Mouse (Mus musculus) midbrain, embryonic 16.5 days (tissue): ENCODE results near the gene Gpr146. TPM values are rescaled to one million over a fixed set of nuclear protein-coding genes. Genes with fewer than 3 reads are reported as not detected.

Source experiments
- ATAC-seq: fragments of 200-750 bp; cut with Nextera tagmentation; 2 replicates; pipeline ENCODE4 v1.8.0; 2017; ENCODE audit warnings: moderate TSS enrichment
- H3K27ac ChIP-seq: fragments of 300-500 bp; sonication (generic); 2 replicates; pipeline ENCODE4 v1.5.1; 2014; ENCODE audit warnings: mild to moderate bottlenecking, low read length, mixed read lengths
- H3K27me3 ChIP-seq: fragments of 300-500 bp; sonication (generic); 2 replicates; pipeline ENCODE4 v1.6.1; 2014; ENCODE audit warnings: low read depth, low read length, mixed read lengths; ENCODE audit not compliant: control insufficient read depth, insufficient read depth
- H3K36me3 ChIP-seq: fragments of 300-500 bp; sonication (generic); 2 replicates; pipeline ENCODE4 v1.6.1; 2014; ENCODE audit warnings: mild to moderate bottlenecking, low read length, moderate library complexity, mixed read lengths; ENCODE audit not compliant: control insufficient read depth, insufficient read depth
- H3K4me1 ChIP-seq: fragments of 300-500 bp; sonication (generic); 2 replicates; pipeline ENCODE4 v1.6.1; 2014; ENCODE audit warnings: mild to moderate bottlenecking, low read length, mixed read lengths; ENCODE audit not compliant: control insufficient read depth, insufficient read depth
- H3K4me2 ChIP-seq: fragments of 300-500 bp; sonication (generic); 2 replicates; pipeline ENCODE4 v1.6.1; 2014; ENCODE audit warnings: mild to moderate bottlenecking, low read length, mixed read lengths
- H3K4me3 ChIP-seq: fragments of 300-500 bp; sonication (generic); 2 replicates; pipeline ENCODE4 v1.5.1; 2014; ENCODE audit warnings: low read depth, mild to moderate bottlenecking, low read length, moderate library complexity, mixed read lengths
- H3K9ac ChIP-seq: fragments of 300-500 bp; sonication (generic); 2 replicates; pipeline ENCODE4 v1.6.1; 2014; ENCODE audit warnings: low read depth, low read length, mixed read lengths
- H3K9me3 ChIP-seq: fragments of 300-500 bp; sonication (generic); replicated peaks from 2 replicates; pipeline ENCODE4 v1.6.1; 2014; ENCODE audit warnings: mild to moderate bottlenecking, low read length, mixed read lengths; ENCODE audit not compliant: control insufficient read depth, poor library complexity, severe bottlenecking
- WGBS: fragments of 180-500 bp; shearing (Covaris S2); extraction: QIAGEN DNeasy Blood & Tissue Kit; methylation state at CpG from one replicate; pipeline ENCODE4 v1.1.7; 2014; 5-methylcytosine and 5-hydroxymethylcytosine counted together
- polyA plus RNA-seq: library from polyadenylated mRNA; unstranded; fragments of >200 nt; fragmentation: Nextera tagmentation; extraction: Ambion mirVana; gene quantifications from 2 replicates; pipeline ENCODE4 v1.2.1, GENCODE M21; 2015

The Gpr146 gene
- polyA plus RNA-seq, 1 experiment from 2014 or later, result 2.9 TPM

DNA sequence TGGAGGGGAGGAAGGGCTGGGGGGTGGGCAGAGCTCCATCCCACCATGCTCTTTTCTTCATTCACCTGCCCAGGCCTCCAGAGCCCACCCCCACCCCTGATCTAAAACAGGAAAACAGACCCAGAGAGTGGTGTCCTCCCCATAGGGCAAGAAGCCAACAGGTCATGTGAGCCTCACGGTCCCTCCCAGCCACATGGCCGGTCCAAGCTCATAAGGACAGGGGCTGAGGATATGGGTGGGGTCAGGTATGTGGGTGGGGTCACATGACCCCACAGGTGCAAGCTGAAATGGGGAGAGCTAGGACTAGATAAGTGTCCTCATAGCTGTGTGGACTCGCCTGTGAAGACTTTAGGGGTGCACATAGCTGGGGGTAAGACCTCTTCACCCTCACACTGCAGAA lies 39.1 kb upstream of the Gpr146 start:
- WGBS, result 94% methylated on average over 3 of the region's 3 CpGs
- no peak for ATAC-seq
- H3K36me3 ChIP-seq, result peaks cover 36% of the 10 kb centered on the region
- no peak overlapping the region for H3K9ac ChIP-seq
- peaks cover 3% of the 10 kb centered on the region for H3K4me1 ChIP-seq
- no peaks in the 10 kb centered on the region for H3K27me3 ChIP-seq
- H3K4me3 ChIP-seq, result no peak overlapping the region
- no peak overlapping the region for H3K27ac ChIP-seq
- no peaks in the 10 kb centered on the region for H3K9me3 ChIP-seq
- no peak overlapping the region for H3K4me2 ChIP-seq

DNA sequence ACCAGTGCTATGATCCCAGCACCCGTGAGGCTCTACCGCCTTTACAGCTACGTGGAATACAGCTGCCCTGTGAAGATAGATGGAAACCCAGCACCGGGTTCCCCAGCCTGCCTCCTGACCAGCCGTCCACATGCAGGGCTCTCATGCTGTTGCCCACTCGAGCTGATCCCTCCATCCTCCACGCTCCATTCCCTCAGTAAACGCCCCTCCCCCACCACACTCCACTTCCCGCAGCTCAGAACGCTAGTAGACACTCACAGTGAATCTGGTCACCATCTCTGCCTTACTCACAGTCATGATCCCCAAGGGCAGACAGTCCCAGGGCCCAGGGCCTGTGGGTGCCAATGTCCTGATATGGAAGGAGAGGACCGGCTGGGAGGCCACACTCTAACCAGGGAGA lies 38.6 kb upstream of the Gpr146 start:
- peaks cover 36% of the 10 kb centered on the region for H3K36me3 ChIP-seq

DNA sequence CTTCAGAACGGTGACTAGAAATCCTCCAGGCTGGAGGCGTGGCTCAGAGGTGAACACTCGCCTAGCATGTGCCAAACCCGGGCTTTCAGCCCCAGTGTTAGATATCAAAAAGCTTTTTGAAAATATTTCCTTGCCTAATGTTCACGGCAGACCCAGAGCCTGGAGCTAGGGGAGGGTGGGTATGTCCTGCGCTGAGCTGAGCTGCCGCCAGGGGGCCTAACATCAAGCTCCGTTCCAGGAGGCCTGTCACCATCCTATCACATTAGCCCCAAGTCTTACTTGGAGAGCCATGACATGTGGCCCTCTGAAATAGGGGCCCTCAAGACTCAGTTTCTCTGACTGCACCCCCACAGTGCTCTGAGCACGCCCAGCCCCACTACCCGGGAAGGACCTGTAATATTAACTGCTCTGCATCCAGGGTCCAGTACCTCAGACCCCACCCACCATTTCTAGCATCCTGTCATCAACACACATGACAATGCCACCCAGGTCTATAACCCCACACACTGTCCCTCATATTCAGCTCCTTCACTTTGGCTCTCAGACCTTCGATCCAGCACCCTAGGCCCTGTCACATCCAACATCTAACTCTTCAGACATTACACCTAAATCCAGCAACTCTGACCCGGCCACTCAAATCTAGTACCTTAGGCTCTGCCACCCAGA lies 33.3 kb upstream of the Gpr146 start:
- H3K36me3 ChIP-seq, result peaks cover 15% of the 10 kb centered on the region
- WGBS, result 7% methylated on average over 12 of the region's 12 CpGs
- peak; percentile 70 for ATAC-seq
- H3K9me3 ChIP-seq, result no peaks in the 10 kb centered on the region
- H3K4me2 ChIP-seq, result peak overlapping the region; percentile 74
- peak overlapping the region; percentile 78 for H3K27ac ChIP-seq
- peaks cover 9% of the 10 kb centered on the region for H3K4me1 ChIP-seq
- H3K9ac ChIP-seq, result peak overlapping the region; percentile 87
- peak overlapping the region; percentile 76 for H3K4me3 ChIP-seq
- no peaks in the 10 kb centered on the region for H3K27me3 ChIP-seq

More for the DNA sequence above, 38.6 kb upstream of the Gpr146 start:
- Histone ChIP-seq H3K9ac (no peak overlapping the region), H3K4me1 (peaks cover 8% of the 10 kb centered on the region), H3K4me2 (no peak overlapping the region), H3K9me3 (no peaks in the 10 kb centered on the region), H3K4me3 (no peak overlapping the region), H3K27ac (no peak overlapping the region), H3K27me3 (no peaks in the 10 kb centered on the region)
- ATAC-seq, result no peak
- 79% methylated on average over 11 of the region's 11 CpGs for WGBS

DNA sequence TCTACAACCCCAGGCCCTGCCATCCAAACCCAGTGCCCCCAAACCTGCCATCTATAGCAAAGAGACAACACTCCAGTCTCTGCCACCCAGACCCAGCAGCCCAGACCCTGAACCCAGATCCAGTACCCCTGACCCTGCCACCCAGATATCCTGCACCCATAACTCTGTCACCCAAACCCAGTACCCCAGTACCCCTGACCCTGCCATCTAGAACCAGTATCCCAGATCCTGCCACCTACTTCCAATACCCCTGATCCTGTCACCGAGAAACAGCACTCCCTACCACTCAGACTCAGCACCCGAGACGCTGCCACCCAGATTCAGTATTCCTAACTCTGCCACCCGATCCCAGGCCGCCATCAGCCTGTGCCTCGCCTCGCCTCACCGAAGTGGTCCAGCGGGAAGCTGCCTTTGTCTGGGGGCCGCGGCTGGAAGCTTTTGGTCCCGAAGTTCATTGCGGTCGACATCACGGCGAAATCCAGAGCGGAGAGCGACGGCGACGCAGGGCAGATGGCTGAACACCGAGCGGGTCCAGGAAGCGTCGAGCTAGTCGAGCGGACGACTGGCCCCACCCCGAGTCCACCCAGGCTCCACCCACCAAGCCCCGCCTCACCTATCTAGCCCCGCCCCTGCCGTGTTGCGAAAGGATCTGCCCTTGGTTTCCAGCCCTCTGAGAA lies 32.7 kb upstream of the Gpr146 start:
- peaks cover 9% of the 10 kb centered on the region for H3K4me1 ChIP-seq
- WGBS, result under 1% methylated on average over 33 of the region's 33 CpGs
- H3K4me2 ChIP-seq, result peak overlapping the region; percentile 74
- no peaks in the 10 kb centered on the region for H3K27me3 ChIP-seq
- peak overlapping the region; percentile 78 for H3K27ac ChIP-seq
- peaks cover 12% of the 10 kb centered on the region for H3K36me3 ChIP-seq
- peak; percentile 94 for ATAC-seq
- H3K9me3 ChIP-seq, result no peaks in the 10 kb centered on the region
- peak overlapping the region; percentile 76 for H3K4me3 ChIP-seq
- peak overlapping the region; percentile 87 for H3K9ac ChIP-seq

DNA sequence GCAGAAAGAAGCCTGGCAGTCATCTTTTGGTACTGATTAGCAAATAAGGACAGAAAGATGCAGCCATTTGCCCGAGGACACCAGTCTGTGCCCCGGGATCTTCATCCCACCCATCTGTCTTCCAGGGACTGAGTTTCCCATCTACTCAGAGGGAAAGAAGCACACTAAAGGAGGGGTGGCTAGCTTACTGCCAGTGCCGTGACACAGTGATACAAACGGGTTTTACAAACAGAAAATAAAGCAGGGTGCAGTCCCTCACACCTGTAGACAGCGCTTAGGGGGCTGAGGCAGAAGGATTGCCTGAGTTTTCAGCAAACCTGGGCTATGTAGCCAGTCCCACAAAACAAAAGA lies 32.2 kb upstream of the Gpr146 start:
- Histone ChIP-seq H3K9me3 (no peaks in the 10 kb centered on the region), H3K27ac (peak overlapping the region; percentile 78), H3K36me3 (peaks cover 12% of the 10 kb centered on the region), H3K9ac (peak overlapping the region; percentile 87), H3K4me3 (peak overlapping the region; percentile 76), H3K4me2 (peak overlapping the region; percentile 74), H3K27me3 (no peaks in the 10 kb centered on the region), H3K4me1 (peaks cover 9% of the 10 kb centered on the region)
- WGBS, result 9% methylated on average over 5 of the region's 5 CpGs
- peak; percentile 46; the same call in 1 of the 2 replicates for ATAC-seq

DNA sequence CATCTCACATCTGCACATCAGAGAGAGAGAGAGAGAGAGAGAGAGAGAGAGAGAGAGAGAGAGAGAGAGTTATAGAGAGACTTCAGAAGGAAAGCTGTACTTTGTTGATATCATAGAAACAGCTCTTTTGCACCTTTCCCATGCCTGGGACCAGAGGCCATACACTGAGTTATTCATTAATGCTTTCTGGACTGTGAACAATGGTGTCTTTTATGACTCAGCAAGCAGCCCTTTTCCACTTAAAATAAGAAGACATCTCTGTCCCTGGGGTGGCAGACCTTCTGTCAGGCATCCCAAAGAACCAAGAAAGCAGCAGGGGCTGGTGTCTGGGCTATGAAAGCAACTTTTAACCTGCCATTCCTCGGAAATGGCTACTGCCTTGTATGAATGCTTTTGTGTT lies 30.3 kb upstream of the Gpr146 start:
- Histone ChIP-seq H3K36me3 (peaks cover 1% of the 10 kb centered on the region; the same call in 1 of the 2 replicates), H3K4me3 (no peak overlapping the region), H3K4me2 (no peak overlapping the region), H3K27ac (no peak overlapping the region), H3K27me3 (no peaks in the 10 kb centered on the region), H3K4me1 (peaks cover 9% of the 10 kb centered on the region), H3K9me3 (no peaks in the 10 kb centered on the region), H3K9ac (no peak overlapping the region)
- 42% methylated on average over 1 of the region's 1 CpGs for WGBS
- no peak for ATAC-seq

DNA sequence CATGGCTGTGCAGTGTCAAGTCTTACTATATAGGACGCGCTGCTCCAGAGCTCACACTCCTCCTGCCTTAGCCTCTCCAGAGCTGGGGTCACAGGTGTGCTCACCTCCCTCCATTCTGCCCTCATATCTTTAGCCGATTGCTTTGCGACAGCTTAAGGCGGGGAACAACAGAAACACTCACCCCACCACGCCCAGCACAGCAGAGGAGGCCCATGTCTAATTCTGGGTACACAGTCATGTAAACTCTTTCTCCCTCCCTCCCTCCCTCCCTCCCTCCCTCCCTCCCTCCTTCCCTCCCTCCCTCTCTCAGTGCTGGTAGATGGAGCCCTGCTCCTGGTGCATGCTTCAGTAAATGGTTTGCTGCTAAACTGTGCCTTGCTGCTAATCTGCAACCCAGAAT lies 27.8 kb upstream of the Gpr146 start:
- no peaks in the 10 kb centered on the region for H3K27me3 ChIP-seq
- ATAC-seq, result no peak

DNA sequence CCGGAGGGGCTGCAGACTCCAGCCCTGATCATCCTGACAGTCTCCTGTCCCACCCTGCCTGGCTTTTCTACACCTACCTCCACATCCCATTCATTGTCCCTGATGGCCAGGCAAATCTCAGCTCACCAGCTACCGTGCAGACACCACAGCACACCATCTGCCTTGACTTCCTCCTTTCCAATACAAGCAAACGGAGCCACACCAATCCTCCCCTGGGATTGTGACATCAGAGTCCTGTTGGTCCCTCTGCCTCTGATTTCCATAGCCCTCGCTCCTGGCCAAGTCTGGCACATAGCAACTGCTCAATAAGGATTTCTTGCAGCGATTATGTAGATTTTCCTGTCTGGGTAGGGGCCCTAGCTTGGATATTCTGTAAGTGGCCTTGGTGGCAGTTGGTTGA lies 26.4 kb upstream of the Gpr146 start, which contains the start of gene Cox19:
TSS of gene Cox19 (minus strand) at position 285 of the 400 bp plus-strand sequence.
- H3K9me3 ChIP-seq, result no peaks in the 10 kb centered on the region
- ATAC-seq, result no peak
- H3K4me2 ChIP-seq, result no peak within 1 kb of the TSS
- no peaks in the 10 kb centered on the region for H3K4me1 ChIP-seq
- no peak within 1 kb of the TSS for H3K27ac ChIP-seq
- H3K4me3 ChIP-seq, result no peak within 1 kb of the TSS
- H3K27me3 ChIP-seq, result no peaks in the 10 kb centered on the region
- WGBS, result 51% methylated on average over 5 of the region's 5 CpGs
- 0 out of 2 replicates have a peak within 1 kb of the TSS, but pooled peaks have one; percentile 12 for H3K9ac ChIP-seq
- H3K36me3 ChIP-seq, result no peaks in the 10 kb centered on the region

More for the DNA sequence above, 27.8 kb upstream of the Gpr146 start:
- WGBS, result 76% methylated on average over 6 of the region's 6 CpGs
- Histone ChIP-seq H3K9me3 (no peaks in the 10 kb centered on the region), H3K27ac (no peak overlapping the region), H3K9ac (no peak overlapping the region), H3K4me3 (no peak overlapping the region), H3K36me3 (no peaks in the 10 kb centered on the region), H3K4me1 (no peaks in the 10 kb centered on the region), H3K4me2 (no peak overlapping the region)

DNA sequence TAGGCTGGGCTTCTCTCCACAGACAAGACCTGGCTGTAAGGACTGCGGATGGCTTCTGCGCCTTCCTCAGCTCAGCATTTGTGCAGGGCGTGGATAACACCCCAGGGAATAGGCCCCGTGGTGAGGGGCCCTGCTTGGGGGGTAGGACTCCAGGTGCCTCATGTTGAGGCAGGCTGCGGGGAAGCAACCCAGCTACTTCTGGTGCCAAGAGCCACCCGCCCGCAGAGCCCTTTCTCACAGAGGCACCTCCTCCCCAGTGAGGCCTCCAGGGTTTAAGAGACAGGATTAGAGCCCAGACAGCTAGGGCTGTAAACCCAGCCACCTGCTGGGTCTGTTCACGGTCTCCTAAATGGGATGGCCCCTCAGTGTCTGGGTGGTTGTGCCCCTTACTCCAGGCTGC lies 25.9 kb upstream of the Gpr146 start:
- WGBS, result 26% methylated on average over 8 of the region's 8 CpGs
- Histone ChIP-seq H3K27ac (no peak overlapping the region), H3K9ac (0 out of 2 replicates have a peak overlapping the region, but pooled peaks have one; percentile 12), H3K4me3 (no peak overlapping the region), H3K27me3 (no peaks in the 10 kb centered on the region), H3K4me1 (no peaks in the 10 kb centered on the region), H3K4me2 (no peak overlapping the region), H3K36me3 (no peaks in the 10 kb centered on the region), H3K9me3 (no peaks in the 10 kb centered on the region)
- no peak for ATAC-seq
